Mouse (Mus musculus) lung, adult 2 months (tissue): Measurements from ENCODE around the gene Gpr179.

Experiments
- CTCF ChIP-seq: fragments of 200-500 bp; IDR thresholded peaks from 2 replicates; pipeline ENCODE4 v1.5.1; 2011; ENCODE audit warnings: mild to moderate bottlenecking, low read length, control low read depth; ENCODE audit not compliant: insufficient read depth
- POLR2A ChIP-seq: fragments of 200-500 bp; IDR thresholded peaks from 2 replicates; pipeline ENCODE4 v1.6.1; 2011; ENCODE audit warnings: low read depth, mild to moderate bottlenecking, control low read depth, low read length, borderline replicate concordance; ENCODE audit errors: extremely low read depth

GRCm38 (mm10) chr11:97328148-97328547 lies 23.7 kb downstream of the Gpr179 start:
- TF ChIP-seq CTCF (peak; percentile 96), POLR2A (no peak)
